Mouse (Mus musculus) megakaryocyte, embryonic 14.5 days (primary cell): ENCODE results near the gene Gm2431. TPM values are rescaled to one million over a fixed set of nuclear protein-coding genes. Genes with fewer than 3 reads are reported as not detected.

Experiments
- H3K27me3 ChIP-seq: replicated peaks from 2 replicates; pipeline ENCODE3; 2012; ENCODE audit warnings: inconsistent platforms
- H3K36me3 ChIP-seq: replicated peaks from 2 replicates; pipeline ENCODE3; 2012; ENCODE audit warnings: low read length, inconsistent platforms, mixed read lengths
- H3K4me1 ChIP-seq: 2 replicates; pipeline ENCODE4 v1.6.1; 2012; ENCODE audit warnings: inconsistent platforms
- H3K4me3 ChIP-seq: replicated peaks from 2 replicates; pipeline ENCODE3; 2012; ENCODE audit warnings: moderate library complexity, mild to moderate bottlenecking, inconsistent platforms
- H3K9me3 ChIP-seq: 2 replicates; pipeline ENCODE4 v1.6.1; 2012; ENCODE audit warnings: inconsistent platforms
- FLI1 ChIP-seq: IDR thresholded peaks from 2 replicates; pipeline ENCODE4 v1.6.1; 2012; ENCODE audit warnings: low read length, inconsistent platforms, mixed read lengths
- GATA1 ChIP-seq: IDR thresholded peaks from 3 replicates; pipeline ENCODE4 v1.6.1; 2012; ENCODE audit warnings: mixed read lengths, low read length, inconsistent platforms, borderline replicate concordance
- polyA plus RNA-seq: library from polyadenylated mRNA; stranded (reverse); fragments of >175 nt; gene quantifications from 2 replicates; pipeline ENCODE4 v1.2.3, GENCODE M21; 2012; ENCODE audit warnings: low replicate concordance; ENCODE audit not compliant: insufficient read depth

The Gm2431 gene
- polyA plus RNA-seq, 1 experiment, result not detected

DNA sequence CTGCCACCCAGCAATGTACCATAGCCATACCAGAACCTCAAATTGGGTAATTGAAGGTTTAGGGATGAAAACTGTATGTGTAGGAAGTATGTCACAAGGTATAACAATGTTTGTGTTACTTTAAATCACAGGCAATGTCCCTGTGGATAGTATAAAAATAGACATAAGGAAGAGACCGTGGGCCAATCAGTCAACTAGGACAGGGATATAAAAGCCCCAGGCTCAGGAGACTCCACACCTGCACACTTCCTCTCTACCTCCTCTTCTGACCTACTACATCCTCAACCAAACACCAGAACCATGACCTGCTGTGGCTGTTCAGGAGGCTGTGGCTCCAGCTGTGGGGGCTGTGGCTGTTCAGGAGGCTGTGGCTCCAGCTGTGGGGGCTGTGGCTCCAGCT lies 46.6 kb downstream of the Gm2431 start, which contains the start of gene Gm7579:
Gm7579 (plus strand) TSS at position 301 of the 400 bp plus-strand sequence.
- no peaks in the 10 kb centered on the region for H3K4me1 ChIP-seq
- H3K4me3 ChIP-seq, result no peak within 1 kb of the TSS
- peaks cover 34% of the 10 kb centered on the region for H3K27me3 ChIP-seq
- no peaks in the 10 kb centered on the region for H3K9me3 ChIP-seq
- no peaks in the 10 kb centered on the region for H3K36me3 ChIP-seq
- TF ChIP-seq GATA1 (no peak), FLI1 (no peak)

Other genes with a start within 250 kb of the Gm2431 start
- gene Mob2, start 197.3 kb downstream of the Gm2431 start, polyA plus RNA-seq, result 69.4 and 73.5 TPM in 2 replicates
- gene Dusp8, start 162.5 kb downstream of the Gm2431 start, polyA plus RNA-seq, result 0.07 and 3.6 TPM in 2 replicates
- not detected in 2 replicates for gene Gm45618, start 137.6 kb downstream of the Gm2431 start, polyA plus RNA-seq
- gene Gm39115, start 122.3 kb downstream of the Gm2431 start, polyA plus RNA-seq, result not detected in 2 replicates
- not detected in 2 replicates for gene Gm45337, start 113.7 kb downstream of the Gm2431 start, polyA plus RNA-seq
- gene Gm29735, start 101.2 kb downstream of the Gm2431 start, polyA plus RNA-seq, result not detected in 2 replicates
- not detected in 2 replicates for gene Gm4553, start 92.6 kb downstream of the Gm2431 start, polyA plus RNA-seq
- not detected in 2 replicates for gene Krtap5-2, start 82.3 kb downstream of the Gm2431 start, polyA plus RNA-seq
- not detected in 2 replicates for gene Gm10153, start 68.0 kb downstream of the Gm2431 start, polyA plus RNA-seq
- gene Krtap5-3, start 57.0 kb downstream of the Gm2431 start, polyA plus RNA-seq, result not detected in 2 replicates
- gene Gm7579, start 46.5 kb downstream of the Gm2431 start, polyA plus RNA-seq, result not detected in 2 replicates
- not detected in 2 replicates for gene Krtap5-5, start 28.4 kb downstream of the Gm2431 start, polyA plus RNA-seq
- not detected in 2 replicates for gene Gm40460, start 17.3 kb downstream of the Gm2431 start, polyA plus RNA-seq
- not detected in 2 replicates for gene Gm4559, start 16.0 kb upstream of the Gm2431 start, polyA plus RNA-seq
- gene Krtap5-1, start 38.8 kb upstream of the Gm2431 start, polyA plus RNA-seq, result not detected in 2 replicates
- not detected in 2 replicates for gene Krtap5-4, start 45.2 kb upstream of the Gm2431 start, polyA plus RNA-seq
- 3.4 and 19.5 TPM in 2 replicates for gene Ifitm10, start 115.4 kb upstream of the Gm2431 start, polyA plus RNA-seq
- 14.0 and 303 TPM in 2 replicates for gene Gm49369, start 124.3 kb upstream of the Gm2431 start, polyA plus RNA-seq
- gene Ctsd, start 129.7 kb upstream of the Gm2431 start, polyA plus RNA-seq, result 432 and 816 TPM in 2 replicates
- gene Syt8, start 176.5 kb upstream of the Gm2431 start, polyA plus RNA-seq, result 3.4 TPM in 1 of 2 replicates, not detected in the other
- 3.4 TPM in 1 of 2 replicates, not detected in the other for gene Tnni2, start 183.5 kb upstream of the Gm2431 start, polyA plus RNA-seq
- 10.1 and 33.2 TPM in 2 replicates for gene Lsp1, start 202.5 kb upstream of the Gm2431 start, polyA plus RNA-seq
- 16.2 TPM in 1 of 2 replicates, not detected in the other for gene Tnnt3, start 240.5 kb upstream of the Gm2431 start, polyA plus RNA-seq